Mouse (Mus musculus): ENCODE data around the gene Olfr1157.

Gene Olfr1157

GRCm38 (mm10) chr2:87968199-87968598 lies at the start of gene Olfr1157:
TSS of gene Olfr1157 (minus strand) at chr2:87968299.
- no peak for ATAC-seq (ENCODE audit: insufficient number of reproducible peaks, low FRiP score, low TSS enrichment)

GRCm38 (mm10) chr2:88007515-88008318 lies 39.6 kb upstream of the Olfr1157 start, which contains the start of gene Olfr1160:
TSS of gene Olfr1160 (minus strand) at chr2:88008268.
- ATAC-seq (ENCODE audit: insufficient number of reproducible peaks, low FRiP score, low TSS enrichment) = no peak

GRCm38 (mm10) chr2:87989813-87990212 lies 21.7 kb upstream of the Olfr1157 start, which contains the start of gene Olfr1158:
TSS of gene Olfr1158 (plus strand) at chr2:87990113.
- no peak for ATAC-seq (ENCODE audit: insufficient number of reproducible peaks, low FRiP score, low TSS enrichment)

GRCm38 (mm10) chr2:87974563-87974962 lies 6.5 kb upstream of the Olfr1157 start, which contains the start of gene Olfr74:
TSS of gene Olfr74 (minus strand) at chr2:87974663.
- ATAC-seq (ENCODE audit: insufficient number of reproducible peaks, low FRiP score, low TSS enrichment) = no peak

GRCm38 (mm10) chr2:87953000-87953399 lies 15.1 kb downstream of the Olfr1157 start, which contains the start of gene Olfr1156:
TSS of gene Olfr1156 (minus strand) at chr2:87953100.
- no peak for ATAC-seq (ENCODE audit: insufficient number of reproducible peaks, low FRiP score, low TSS enrichment)

GRCm38 (mm10) chr2:87945037-87945436 lies 23.1 kb downstream of the Olfr1157 start, which contains the start of gene Olfr1155:
TSS of gene Olfr1155 (minus strand) at chr2:87945137.
- no peak for ATAC-seq (ENCODE audit: insufficient number of reproducible peaks, low FRiP score, low TSS enrichment)

All from cerebellum, adult (tissue).